Mouse (Mus musculus) brown adipose tissue, adult 24 weeks (tissue): ENCODE measurements at regions not wholly inside any gene's neighbourhood (a gene's known extent, or its start where the extent isn't known, plus 50 kb on each side); places are given as distances from the start of the nearest gene placed in this dataset.

Experiments
- H3K27ac ChIP-seq: fragments of 200-500 bp; replicated peaks from 2 replicates; pipeline ENCODE4 v1.5.1; 2012; ENCODE audit warnings: low read depth, mild to moderate bottlenecking, low read length
- H3K4me1 ChIP-seq: fragments of 200-500 bp; 2 replicates; pipeline ENCODE4 v1.6.1; 2012; ENCODE audit warnings: low read length, mixed read lengths; ENCODE audit not compliant: control insufficient read depth, insufficient read depth, insufficient read length
- H3K4me3 ChIP-seq: fragments of 200-500 bp; 2 replicates; pipeline ENCODE4 v1.5.1; 2012; ENCODE audit warnings: low read depth, mild to moderate bottlenecking, low read length, moderate library complexity; ENCODE audit not compliant: insufficient read depth

DNA sequence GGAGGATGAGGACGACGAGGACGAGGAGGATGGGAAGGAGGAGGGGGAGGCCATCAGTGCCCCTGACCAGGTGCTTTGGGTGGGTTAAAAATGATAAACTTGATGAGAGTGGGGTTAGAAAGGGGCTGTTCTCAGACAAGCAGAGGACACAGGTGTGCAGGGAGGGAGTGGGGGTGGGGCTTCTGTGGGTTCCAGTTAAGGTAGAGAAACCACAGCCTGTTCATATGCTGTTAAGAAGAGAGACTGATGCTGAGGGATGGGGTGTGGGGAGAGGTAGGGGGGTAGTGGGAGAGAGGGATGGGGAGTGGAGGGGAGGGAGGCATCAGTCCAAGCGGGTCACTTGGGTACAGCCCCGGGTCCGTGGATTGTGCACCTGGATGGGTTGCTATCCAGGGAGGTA lies 60.6 kb upstream of the Prdm11 start:
- H3K4me3 ChIP-seq, result no peak overlapping the region
- H3K27ac ChIP-seq, result no peak overlapping the region

DNA sequence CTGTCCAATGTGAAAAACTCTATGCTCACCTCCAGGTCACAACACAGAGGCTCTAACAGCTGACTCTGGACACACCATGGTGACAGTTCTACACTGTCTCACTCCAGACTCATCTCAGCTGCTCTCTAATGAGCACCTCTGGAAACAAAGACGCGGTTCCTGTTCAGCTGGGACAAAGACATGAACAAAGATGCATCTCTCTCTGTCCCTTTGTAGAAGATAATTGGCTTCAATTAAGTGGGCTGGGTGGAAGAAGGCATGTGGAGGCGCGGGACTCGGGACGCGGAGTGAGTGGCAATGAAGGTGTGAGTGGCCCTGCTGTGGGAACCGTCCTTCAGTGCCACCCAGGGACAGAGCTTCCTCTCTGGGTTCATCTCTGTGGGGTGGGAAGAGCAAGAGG lies 56.0 kb upstream of the Prdm11 start:
- H3K4me1 ChIP-seq, result peaks cover 6% of the 10 kb centered on the region; the same call in 1 of the 2 replicates
- H3K27ac ChIP-seq, result no peak overlapping the region
- no peak overlapping the region for H3K4me3 ChIP-seq

More for the DNA sequence above, 60.6 kb upstream of the Prdm11 start:
- H3K4me1 ChIP-seq, result no peaks in the 10 kb centered on the region

DNA sequence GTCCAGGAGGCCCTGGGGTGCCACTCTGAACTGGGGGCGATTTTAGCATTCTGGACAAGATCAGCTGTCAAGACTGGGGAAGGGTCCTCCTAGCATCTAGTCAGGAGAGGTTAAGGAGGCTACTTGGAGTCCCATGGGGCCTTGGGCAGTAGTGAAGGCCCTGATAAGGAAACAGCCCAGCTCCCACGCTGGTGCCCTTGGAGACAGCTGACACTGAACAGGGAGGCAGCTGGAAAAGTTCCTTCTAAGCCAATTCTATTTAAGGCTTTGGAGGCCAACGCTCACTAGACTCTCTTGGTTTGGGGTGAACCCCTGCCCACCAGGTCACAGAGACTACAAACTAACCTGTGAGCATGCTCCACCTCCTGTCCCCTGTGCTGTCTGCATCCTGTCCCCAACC lies 53.8 kb upstream of the Prdm11 start:
- H3K27ac ChIP-seq, result no peak overlapping the region
- H3K4me1 ChIP-seq, result peaks cover 6% of the 10 kb centered on the region; the same call in 1 of the 2 replicates
- no peak overlapping the region for H3K4me3 ChIP-seq

DNA sequence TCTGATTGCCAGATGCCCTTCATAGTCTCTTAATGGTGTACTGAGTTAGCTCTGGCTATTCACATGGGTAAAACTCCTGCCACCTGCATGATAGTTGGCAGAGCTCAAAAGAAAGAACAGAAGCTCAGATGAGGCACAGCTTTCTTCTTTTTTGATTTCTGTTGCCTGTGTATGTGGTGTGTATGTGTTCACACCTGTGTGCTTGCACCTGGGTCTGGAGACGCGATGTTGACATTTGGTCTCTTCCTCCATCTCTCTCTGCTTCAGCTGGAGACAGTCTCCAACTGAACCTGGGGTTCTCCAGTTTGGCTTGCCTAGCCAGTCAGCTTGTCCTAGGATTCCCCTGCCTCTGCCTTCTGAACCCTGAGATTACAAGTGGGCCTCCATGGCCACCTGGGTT lies 51.0 kb upstream of the Prdm11 start:
- Histone ChIP-seq H3K27ac (no peak overlapping the region), H3K4me1 (peaks cover 6% of the 10 kb centered on the region; the same call in 1 of the 2 replicates), H3K4me3 (no peak overlapping the region)

DNA sequence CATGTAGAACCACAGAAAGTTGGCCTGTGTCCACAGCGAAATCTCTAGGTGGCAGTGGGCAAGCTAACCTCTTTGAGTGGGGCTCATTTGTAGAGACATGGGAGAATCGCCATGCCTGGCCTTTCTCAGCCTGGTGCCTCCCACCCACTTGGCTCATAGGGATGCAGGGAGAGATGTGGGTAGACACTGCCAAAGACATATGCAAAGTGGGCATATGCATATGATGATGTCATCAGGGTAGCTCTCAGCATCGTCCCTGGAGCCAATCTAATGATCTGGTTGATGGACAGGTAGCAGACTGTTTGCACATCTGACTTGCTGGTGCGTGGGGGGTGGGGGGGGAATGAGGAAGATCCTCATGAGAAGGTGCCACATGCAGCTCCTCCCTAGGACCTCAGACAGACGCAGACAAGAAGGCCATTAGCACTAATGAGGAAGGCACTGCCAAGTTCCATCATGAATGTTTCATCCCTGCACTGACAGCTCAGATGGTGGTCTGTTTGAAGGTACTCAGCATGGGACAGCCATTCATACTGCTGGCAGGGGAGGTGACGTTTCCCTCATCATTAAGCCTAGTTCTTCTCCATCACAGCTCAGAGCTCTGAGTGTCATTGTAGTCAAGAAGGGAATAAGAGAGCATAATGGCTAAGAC lies 50.2 kb upstream of the Prdm11 start:
- H3K4me1 ChIP-seq, result peaks cover 6% of the 10 kb centered on the region
- H3K27ac ChIP-seq, result no peak overlapping the region
- H3K4me3 ChIP-seq, result no peak overlapping the region
